Mouse (Mus musculus) megakaryocyte progenitor cell, adult 5-6 weeks (primary cell): ENCODE data around the gene 4833420G17Rik. TPM values are rescaled to one million over a fixed set of nuclear protein-coding genes. Genes with fewer than 3 reads are reported as not detected.
"Not testable (repeated sequence)": the region's sequence is repeated elsewhere in the genome, so short reads cannot be mapped to it uniquely, and the experiment has no call there.

Experiments
- ATAC-seq: replicated peaks from 2 replicates; pipeline ENCODE4 v1.8.0; 2016; ENCODE audit warnings: mild to moderate bottlenecking, moderate TSS enrichment, inconsistent platforms; ENCODE audit not compliant: poor library complexity
- total RNA-seq, 2 experiments: library from RNA; stranded (forward) in 1 of 2; stranded (reverse) in 1 of 2; fragments of 157-497, 149-512 nt in 1 of 2; fragments of 200-1000 nt in 1 of 2; gene quantifications; 2 replicates each; pipeline versions ENCODE4 v1.2.3 to v1.2.4; 2015 to 2017

The 4833420G17Rik gene
- total RNA-seq (2015) (57.9 and 62.6 TPM in 2 replicates), total RNA-seq (2017) (35.7 and 54.5 TPM in 2 replicates)

DNA sequence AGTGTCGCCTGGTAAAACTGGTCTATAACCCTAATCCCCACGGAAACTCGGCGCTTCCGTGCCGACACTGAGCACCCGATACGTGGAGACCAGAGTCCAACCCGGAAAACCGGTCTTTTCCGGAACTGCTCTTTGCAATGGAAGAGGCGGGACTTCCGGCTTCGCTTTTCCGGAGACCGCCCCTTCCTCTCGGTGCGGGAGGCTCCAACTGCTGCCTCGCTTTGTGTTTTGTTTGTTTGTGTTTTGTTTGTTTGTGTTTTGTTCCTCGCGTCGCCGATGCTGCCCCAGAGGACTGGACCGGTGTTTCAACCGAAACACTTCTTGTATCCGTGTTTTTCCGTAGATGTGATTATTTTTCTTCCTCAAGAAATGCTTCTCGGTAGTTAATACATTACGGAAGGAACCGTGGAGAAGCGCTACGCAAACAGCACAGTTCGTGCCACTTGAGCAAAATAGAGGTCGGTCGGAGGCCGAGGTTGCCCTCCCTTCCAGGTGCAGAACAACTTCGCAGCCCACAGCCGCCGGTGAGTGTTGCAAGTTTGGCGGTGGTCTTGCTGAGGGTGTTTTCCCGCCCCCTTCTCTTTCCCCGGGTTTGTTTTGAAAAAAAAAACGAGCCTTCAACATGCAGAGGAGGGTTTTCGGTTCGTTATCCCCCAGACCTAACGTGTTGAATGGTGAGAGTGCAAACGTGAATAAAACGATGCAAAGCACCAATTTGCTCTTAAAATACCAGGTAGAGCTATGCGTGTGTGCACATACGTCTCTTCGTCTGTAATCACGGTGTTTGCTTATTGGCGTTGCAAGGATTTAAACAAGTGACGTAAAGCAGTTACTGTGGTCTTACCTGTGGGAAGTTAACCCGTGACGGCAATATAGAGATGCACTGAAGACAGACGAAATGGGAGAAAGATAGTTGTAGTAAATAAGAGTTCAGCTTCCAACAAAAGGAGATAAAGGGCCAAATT, at the start of gene 4833420G17Rik:
TSS of gene 4833420G17Rik (plus strand) at position 173 of the 965 bp plus-strand sequence.
- ATAC-seq: peak; percentile 94

DNA sequence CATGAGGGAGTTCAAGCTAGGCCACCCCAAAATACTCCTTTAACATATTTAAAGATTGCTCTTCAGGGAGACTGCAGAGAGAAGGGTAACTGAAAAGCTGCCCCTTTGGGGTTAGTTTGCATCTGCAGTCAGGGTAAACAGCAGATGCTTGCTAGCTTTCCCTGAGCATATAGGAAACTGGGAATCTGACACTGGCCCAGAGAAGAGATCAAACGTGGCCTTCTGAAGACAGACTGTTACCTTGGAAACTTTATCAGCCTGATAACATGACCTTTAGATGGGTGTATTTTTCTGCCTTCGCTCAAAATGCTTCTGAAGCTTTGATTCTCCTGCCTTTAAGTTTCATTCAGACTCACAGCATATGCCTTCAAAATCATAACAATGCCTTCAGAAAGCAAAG, 49.5 kb upstream of the 4833420G17Rik start:
- no peak for ATAC-seq

DNA sequence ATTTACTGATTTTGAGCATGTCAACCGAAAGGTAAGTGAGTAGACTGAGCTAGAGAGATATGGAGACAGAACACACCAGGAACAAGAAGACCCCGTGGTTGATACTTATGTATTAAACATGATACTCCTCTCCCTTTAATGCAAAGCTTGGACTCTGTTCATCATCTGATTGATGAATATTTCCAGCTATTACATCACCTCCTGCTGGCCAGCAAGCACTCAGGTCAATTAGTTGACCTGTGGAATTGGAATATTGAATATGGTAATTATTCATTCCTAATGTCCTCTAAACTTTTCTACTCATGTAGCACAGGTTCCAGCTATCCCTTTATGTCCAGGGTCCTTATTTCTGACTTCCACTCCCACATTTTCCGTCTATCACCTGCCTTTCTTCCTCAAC, 44.1 kb upstream of the 4833420G17Rik start:
- no peak for ATAC-seq

DNA sequence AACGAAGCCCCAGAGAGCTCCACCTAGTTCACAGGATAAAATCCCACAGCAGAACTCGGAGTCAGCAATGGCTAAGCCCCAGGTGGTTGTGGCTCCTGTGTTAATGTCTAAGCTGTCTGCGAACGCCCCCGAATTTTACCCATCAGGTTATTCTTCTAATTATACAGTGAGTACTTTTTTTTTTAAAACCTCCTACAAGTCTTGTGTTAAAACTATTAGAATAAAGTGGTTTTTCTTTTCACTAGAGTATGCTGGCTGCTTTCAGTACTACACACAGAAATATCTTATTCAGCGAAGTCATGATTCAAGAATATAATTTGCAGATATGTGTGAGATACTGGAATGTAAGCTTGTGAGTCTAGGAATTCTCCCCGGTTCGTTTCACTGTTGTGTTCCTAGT, 32.4 kb upstream of the 4833420G17Rik start:
- no peak for ATAC-seq

DNA sequence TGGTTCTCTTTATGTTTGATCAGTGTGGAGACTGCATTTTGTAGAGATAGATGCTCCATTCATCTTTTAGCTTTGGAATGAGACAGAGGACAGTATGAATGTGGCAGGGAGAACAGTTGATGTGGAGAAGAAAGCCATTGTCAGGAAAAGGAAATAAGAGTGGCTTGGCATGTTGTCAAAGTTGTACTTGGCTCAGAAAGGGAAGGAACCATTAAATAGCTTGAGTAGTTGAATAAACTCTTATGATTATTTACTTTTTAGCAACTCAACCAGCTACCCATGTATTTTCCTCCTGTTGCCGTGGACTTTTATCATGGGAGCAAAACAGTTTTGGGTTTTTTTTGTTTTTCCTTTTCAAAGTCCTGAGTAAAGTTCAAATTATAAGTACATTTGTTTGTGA, 30.5 kb upstream of the 4833420G17Rik start:
- ATAC-seq: no peak

DNA sequence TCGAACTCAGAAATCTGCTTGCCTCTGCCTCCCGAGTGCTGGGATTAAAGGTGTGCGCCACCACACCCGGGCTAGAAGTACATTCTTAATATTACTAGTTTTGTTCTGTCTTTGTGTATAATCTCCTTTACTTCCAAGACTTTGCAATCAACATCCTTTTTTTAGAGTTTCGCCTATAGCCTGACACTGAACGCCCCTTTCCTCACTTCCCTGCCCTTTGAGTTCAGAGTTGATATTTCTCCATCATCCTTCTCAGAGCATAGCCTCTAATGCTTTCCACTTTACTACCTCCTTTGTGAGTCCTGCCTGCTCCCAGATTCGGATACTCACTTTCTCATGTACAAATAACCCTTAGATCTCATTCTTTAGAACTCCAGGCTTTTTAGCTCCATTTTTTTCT, 28.2 kb upstream of the 4833420G17Rik start:
- peak; percentile 29; the same call in 1 of the 2 replicates for ATAC-seq

DNA sequence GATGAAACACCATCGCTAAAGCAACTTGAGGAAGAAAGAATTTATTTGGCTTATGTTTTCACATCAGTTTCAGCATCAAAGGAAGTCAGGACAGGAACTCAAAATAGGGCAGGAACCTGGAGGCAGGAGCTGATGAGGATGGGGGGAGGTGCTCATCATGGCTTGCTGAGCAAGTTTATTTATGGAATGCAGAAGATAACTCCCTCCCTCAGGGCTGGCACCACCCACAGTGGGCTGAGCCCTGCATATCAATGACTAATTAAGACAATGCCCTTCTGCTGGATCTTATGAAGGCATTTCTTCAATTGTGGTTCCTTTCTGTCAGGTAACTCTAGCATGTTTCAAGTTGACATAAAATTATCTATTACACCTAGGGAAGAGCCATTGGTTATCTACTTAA, 20.3 kb upstream of the 4833420G17Rik start:
- ATAC-seq: peak; percentile 81

DNA sequence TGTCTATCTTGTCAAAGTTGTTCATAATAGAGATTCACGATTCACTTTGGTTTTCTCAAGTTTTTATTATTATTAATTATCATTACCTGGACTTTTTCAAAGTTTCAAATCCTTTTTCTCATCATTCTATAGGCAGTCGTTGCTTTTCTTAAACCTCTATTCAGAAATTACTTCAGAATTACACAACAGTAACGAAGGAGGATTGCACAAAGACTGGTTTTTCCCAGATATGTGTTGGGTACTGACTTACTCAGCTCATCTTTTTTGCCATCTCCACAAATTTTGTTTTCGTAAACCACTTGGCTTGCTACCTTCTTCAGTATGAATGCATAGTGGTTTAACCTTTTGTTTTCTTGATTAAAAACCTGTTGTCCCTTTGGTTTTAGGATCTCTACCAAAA, 9.0 kb upstream of the 4833420G17Rik start:
- peak; percentile 72 for ATAC-seq

DNA sequence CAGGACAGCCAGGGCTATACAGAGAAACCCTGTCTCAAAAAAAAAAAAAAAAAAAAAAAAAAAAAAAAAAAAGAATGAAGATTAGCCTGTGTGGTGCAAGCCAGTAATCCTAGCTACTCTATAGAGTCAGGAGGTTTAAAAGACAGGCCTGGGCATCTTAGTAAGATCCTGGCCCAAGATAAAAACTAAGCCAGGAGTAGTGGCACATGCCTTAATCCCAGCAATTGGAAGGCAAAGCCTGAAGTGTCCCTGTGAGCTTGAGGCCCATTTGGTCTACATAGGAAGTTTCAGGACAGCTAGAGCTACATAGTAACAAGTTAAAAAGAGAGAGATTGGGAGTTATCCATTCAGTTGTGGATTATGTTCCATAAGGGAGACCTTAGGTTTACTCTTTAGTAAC, 7.5 kb upstream of the 4833420G17Rik start:
- ATAC-seq: no peak

DNA sequence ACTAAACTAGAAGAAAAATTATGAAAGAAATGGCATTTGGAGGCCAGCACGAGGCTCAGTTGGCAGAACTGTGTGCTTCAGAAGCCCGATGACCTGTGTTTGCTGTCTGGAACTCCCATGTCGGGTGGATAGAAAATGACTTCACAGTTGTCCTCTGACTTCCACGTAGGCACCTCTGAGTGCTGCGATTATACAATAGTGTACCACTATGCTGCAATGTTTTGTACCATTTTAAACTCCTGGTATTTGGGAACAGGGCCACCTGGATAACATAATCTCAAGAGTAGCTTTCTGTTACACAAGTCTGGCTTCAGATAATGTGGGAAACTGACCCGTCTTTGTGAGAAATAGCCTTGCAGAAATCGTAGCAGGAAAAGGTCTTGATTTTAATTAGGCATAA, 6.2 kb upstream of the 4833420G17Rik start:
- no peak for ATAC-seq

DNA sequence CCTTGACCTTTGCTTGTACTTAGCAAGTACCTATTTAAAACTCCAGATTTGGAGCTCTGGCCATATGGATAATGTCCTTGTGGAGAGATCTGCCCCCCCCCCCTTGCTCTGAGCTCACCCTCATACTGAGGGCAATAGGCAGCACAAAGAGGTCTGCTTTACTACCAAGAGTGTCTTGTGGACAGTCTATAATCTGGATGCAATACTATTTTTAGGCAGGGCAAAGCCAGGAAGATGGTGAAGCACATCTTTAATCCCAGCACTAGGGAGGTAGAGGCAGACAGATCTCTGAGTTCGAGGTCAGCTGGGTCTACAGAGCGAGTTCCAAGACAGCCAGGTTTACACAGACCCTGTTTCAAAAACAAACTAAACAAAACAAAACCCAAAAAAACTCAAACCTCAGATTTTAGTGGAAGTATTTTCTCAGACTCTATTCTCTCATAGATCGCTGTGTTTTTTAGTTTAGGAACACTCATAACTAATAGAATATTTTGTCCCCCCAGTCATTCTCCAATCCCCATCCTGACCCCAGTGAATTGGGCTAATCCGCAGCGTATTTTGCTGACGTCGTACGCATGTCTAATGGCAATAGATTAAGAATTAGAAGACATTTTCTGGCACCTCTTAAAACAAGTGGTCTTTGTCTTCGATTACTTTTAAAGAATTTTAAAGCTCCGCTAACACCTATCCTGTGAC, 520 bp upstream of the 4833420G17Rik start:
- peak; percentile 52 for ATAC-seq

DNA sequence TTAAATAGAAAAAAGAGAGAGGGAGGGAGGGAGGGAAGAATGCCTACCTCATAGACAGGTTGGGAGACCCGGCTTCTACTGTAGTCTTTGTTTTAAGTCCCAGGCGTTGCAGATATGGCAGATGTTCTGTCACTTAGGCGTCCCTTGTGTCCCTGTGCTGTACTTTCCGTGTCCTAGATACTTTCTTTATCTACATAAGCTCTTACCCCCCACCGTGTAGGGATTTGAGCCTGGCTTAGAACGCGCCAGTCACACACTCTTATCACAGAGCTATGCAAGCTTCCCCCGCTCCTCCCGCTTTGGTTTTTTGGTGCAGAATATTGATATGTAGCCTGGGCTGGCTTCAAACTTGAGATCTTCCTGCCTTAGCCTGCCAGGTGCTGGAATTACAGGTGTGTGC, 14.1 kb downstream of the 4833420G17Rik start:
- 0 out of 2 replicates have a peak, but pooled peaks have one; percentile 20 for ATAC-seq

DNA sequence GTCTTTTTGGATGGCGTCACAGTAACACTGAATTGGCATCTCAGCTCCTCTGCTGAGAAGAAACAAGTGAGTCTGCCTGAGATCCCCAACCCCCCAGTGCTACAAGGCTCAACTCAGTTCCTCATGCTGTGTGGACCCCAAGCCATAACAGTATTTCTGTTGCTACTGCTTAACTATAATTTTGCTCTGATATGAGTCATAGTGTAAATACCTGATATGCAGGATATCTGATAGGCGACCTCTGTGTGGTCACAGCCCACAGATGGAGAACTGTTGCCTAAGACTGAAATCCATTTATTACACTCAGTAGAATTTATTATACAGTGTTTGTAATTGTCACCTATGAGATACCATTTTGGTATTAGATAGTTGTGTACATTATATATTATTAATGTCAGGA, 15.2 kb downstream of the 4833420G17Rik start:
- ATAC-seq: no peak

DNA sequence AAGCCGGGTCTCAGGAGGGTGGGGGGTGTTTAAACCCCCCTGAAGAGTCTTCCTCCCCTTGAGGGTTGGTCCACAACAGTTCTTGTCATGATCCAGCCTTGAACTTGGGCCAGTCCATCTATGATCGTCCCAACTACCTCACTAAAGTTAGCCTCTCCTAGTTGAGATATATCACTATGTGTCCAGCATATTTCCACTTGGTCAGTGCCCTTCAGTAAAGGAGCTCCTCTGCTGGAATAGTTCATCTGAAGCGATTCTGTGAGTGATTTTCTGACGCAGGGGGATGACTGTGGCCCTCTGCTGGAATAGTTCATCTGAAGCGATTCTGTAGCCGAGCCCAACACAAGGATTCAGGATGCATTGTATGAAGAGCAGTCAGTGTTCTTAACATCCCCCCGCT, 24.8 kb downstream of the 4833420G17Rik start:
- ATAC-seq: no peak

DNA sequence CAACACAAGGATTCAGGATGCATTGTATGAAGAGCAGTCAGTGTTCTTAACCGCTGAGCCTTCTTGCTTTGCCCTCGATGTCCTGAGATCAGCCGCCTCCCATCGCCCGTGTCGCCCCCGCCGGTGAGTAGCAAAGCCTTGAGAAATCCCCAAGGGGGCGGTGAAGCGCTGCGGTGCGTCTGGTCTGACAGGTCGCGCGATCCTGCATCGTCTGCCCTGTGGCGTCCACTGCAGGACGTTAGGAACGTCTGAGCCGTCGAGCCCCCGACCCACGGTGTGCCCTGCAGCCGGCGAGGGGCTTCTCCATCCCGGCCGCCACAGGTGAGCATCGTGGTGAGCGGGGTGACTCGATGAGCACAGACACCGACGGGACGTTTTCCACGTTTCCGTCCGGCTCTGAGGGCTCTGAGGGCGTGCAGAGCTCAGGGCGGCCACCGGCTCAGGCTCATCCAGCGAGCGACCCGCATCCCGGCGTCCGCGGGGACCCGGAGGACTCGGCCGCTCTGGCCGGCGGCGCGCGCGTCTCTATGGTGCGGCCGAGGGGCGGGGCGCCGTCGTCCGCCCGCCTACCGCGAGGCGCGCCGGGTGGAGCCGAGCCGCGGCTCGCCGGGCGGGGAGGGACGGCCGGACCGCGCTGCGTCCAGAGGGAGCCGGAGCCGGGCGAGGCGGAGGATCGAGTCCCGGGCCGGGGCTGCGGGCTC, 25.5 kb downstream of the 4833420G17Rik start, which contains the start of the genes Tmem267 and 3110070M22Rik:
TSS of gene Tmem267 (plus strand) at position 160 of the 701 bp plus-strand sequence.
TSS of gene 3110070M22Rik (minus strand) at position 504 of the 701 bp plus-strand sequence.
- no peak; the same call in 1 of the 2 replicates for ATAC-seq

DNA sequence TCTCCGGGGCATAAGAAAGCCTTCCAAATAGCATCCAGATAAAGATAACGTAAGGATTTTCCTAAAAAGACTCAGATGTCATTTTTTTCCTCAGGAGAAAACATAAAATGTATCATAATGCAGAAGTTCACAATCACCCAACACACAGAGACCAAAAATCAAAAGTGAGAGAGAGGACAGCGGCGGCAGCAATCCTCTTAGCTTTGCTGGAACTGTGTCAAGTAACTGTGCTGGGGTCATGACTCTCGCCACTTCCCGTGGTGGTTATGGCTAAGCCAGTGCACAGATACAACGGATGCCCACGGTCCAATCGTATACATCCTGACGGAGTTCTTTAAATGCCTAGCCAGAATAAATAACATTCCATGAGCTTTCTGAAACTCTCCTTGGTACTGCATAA, 29.5 kb downstream of the 4833420G17Rik start:
- not testable (repeated sequence) for ATAC-seq

DNA sequence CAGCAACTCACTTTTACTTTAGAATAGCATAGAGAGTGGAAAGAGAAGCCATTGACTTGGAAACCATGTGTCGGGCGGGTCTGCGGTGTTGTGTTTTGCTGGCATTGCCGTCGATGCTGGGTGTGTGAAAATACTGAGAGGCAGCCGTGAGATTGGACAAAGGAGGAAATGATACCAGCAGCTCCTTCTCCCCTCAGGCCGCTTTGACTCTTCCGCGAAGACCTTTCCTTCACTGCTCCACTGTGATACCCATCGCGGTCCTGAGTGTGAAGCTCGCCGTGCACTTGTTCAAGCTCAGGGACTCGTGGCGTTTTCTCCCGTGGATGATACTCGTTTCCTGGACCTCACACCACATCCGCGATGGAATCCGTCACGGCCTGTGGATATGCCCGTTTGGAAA, 32.4 kb downstream of the 4833420G17Rik start:
- 0 out of 2 replicates have a peak, but pooled peaks have one; percentile 14 for ATAC-seq
